Mouse (Mus musculus) stomach, embryonic 16.5 days (tissue): Measurements from ENCODE around the gene 4933402N22Rik. TPM values are rescaled to one million over a fixed set of nuclear protein-coding genes. Genes with fewer than 3 reads are reported as not detected.
"Not testable (repeated sequence)": the region's sequence is repeated elsewhere in the genome, so short reads cannot be mapped to it uniquely, and the experiment has no call there.

Experiments
- ATAC-seq: fragments of 200-750 bp; cut with Nextera tagmentation; 2 replicates; pipeline ENCODE4 v1.8.0; 2017; ENCODE audit warnings: moderate number of reproducible peaks, moderate TSS enrichment; ENCODE audit not compliant: insufficient read depth, low FRiP score
- H3K27ac ChIP-seq: fragments of 300-500 bp; sonication (generic); 2 replicates; pipeline ENCODE4 v1.5.1; 2014; ENCODE audit warnings: low read length
- H3K27me3 ChIP-seq: fragments of 300-500 bp; sonication (generic); 2 replicates; pipeline ENCODE4 v1.6.1; 2014; ENCODE audit warnings: low read length, control low read depth, mixed read lengths; ENCODE audit not compliant: control insufficient read depth, insufficient read depth
- H3K36me3 ChIP-seq: fragments of 300-500 bp; sonication (generic); 2 replicates; pipeline ENCODE4 v1.6.1; 2014; ENCODE audit warnings: low read length; ENCODE audit not compliant: control insufficient read depth, insufficient read depth
- H3K4me1 ChIP-seq: fragments of 300-500 bp; sonication (generic); 2 replicates; pipeline ENCODE4 v1.6.1; 2014; ENCODE audit warnings: low read length, control low read depth, mixed read lengths; ENCODE audit not compliant: control insufficient read depth, insufficient read depth
- H3K4me2 ChIP-seq: fragments of 300-500 bp; sonication (generic); 2 replicates; pipeline ENCODE4 v1.6.1; 2014; ENCODE audit warnings: low read depth, low read length, mixed read lengths
- H3K4me3 ChIP-seq: fragments of 300-500 bp; sonication (generic); replicated peaks from 2 replicates; pipeline ENCODE4 v1.5.1; 2014; ENCODE audit warnings: mild to moderate bottlenecking, low read length
- H3K9ac ChIP-seq: fragments of 300-500 bp; sonication (generic); 2 replicates; pipeline ENCODE4 v1.6.1; 2014; ENCODE audit warnings: low read length
- H3K9me3 ChIP-seq: fragments of 300-500 bp; sonication (generic); replicated peaks from 2 replicates; pipeline ENCODE4 v1.6.1; 2016; ENCODE audit warnings: low read length, control low read depth; ENCODE audit not compliant: control insufficient read depth
- WGBS: fragments of 180-500 bp; shearing (Covaris S2); extraction: QIAGEN DNeasy Blood & Tissue Kit; methylation state at CpG from one replicate; pipeline ENCODE4 v1.1.7; 2014; 5-methylcytosine and 5-hydroxymethylcytosine counted together
- polyA plus RNA-seq: library from polyadenylated mRNA; unstranded; fragments of >200 nt; fragmentation: Nextera tagmentation; extraction: Ambion mirVana; gene quantifications from 2 replicates; pipeline ENCODE4 v1.2.1, GENCODE M21; 2015

4933402N22Rik gene
- not detected in 2 replicates for polyA plus RNA-seq

DNA sequence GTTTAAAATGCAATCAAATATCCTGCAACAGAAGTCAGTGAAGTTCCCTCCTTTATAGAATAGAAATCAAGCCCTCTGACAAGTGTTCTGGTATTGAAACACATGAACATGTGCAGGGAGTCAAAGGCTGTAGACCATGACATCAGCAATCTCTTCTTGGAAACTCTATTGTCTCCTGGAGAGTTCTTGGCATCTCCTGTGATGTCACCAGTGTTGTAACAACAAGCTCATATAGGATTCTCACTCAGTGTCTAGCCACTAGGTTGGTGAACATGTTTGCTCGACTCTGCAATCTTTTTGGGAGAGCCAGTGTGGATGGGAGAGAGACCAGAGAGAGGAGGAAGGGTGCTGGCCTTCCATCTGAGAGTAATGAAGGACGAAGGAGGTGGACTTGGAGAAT lies at the start of gene 4933402N22Rik:
Gene 4933402N22Rik (plus strand): TSS at position 301 of the 400 bp plus-strand sequence.
- H3K9ac ChIP-seq, ATAC-seq, H3K27ac ChIP-seq, H3K36me3 ChIP-seq, H3K4me2 ChIP-seq, H3K9me3 ChIP-seq, H3K4me3 ChIP-seq, H3K4me1 ChIP-seq, H3K27me3 ChIP-seq: not testable (repeated sequence)
- 78% methylated on average over 1 of the region's 2 CpGs for WGBS

DNA sequence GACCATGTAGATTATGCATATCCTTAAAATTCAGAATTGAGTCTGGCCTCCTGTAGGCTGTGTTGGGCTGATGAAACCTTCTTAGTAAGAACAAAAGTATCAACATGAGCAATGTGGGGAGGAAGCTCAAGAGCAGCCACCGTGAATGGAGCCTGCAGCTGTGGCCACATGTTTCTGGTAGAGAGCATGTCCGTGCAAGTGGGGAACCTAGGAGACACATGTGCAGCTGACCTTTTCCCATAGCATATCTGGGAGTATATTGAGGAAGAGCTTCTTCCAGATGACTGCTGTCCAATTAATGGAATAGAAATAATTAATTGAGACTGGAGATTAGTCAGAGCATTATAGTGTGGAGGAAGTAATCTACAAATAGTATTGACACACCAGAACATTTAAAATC lies 5.9 kb downstream of the 4933402N22Rik start:
- not testable (repeated sequence) for H3K9me3 ChIP-seq, H3K4me2 ChIP-seq, ATAC-seq, H3K27me3 ChIP-seq, H3K27ac ChIP-seq, H3K9ac ChIP-seq, H3K36me3 ChIP-seq, H3K4me3 ChIP-seq, H3K4me1 ChIP-seq
- 66% methylated on average over 2 of the region's 2 CpGs for WGBS

Other genes starting within 250 kb of the 4933402N22Rik start
- gene Gm8922, start 236.1 kb upstream of the 4933402N22Rik start, polyA plus RNA-seq = not detected in 2 replicates
- gene Gm8926, start 147.5 kb upstream of the 4933402N22Rik start, polyA plus RNA-seq = not detected in 2 replicates
- not detected in 2 replicates for gene Gm6465, start 72.5 kb upstream of the 4933402N22Rik start, polyA plus RNA-seq